Mouse (Mus musculus): Measurements from ENCODE around the gene Ppp1r14a. TPM values are rescaled to one million over a fixed set of nuclear protein-coding genes. Genes with fewer than 3 reads are reported as not detected.

Ppp1r14a gene
- polyA plus RNA-seq, 1 experiment from 2014 or later: 246 TPM

GRCm38 (mm10) chr7:29248261-29248841, 40.8 kb upstream of the Ppp1r14a start, which contains the start of gene 2200002D01Rik:
TSS of gene 2200002D01Rik (minus strand) at chr7:29248466.
- Histone ChIP-seq H3K4me2 (replicated peaks; ENCODE audit: low read depth, low read length) (peak within 1 kb of the TSS; percentile 71), H3K27ac (ENCODE audit: low read length) (peak within 1 kb of the TSS; percentile 95), H3K36me3 (ENCODE audit: insufficient read depth, low read length) (no peaks in the 10 kb centered on the region; the same call in 1 of the 2 replicates), H3K4me1 (ENCODE audit: insufficient read depth, low read depth, low read length) (peaks cover 8% of the 10 kb centered on the region), H3K27me3 (replicated peaks; ENCODE audit: insufficient read depth, low read length) (no peaks in the 10 kb centered on the region), H3K9ac (replicated peaks; ENCODE audit: low read depth) (peak within 1 kb of the TSS; percentile 46), H3K4me3 (ENCODE audit: low read depth, low read length) (peak within 1 kb of the TSS; percentile 41), H3K9me3 (ENCODE audit: low read length) (no peaks in the 10 kb centered on the region)
- ATAC-seq: peak; percentile 91
- WGBS: 26% methylated on average over 20 of the region's 20 CpGs
- DNase-seq (ENCODE audit: low spot score): peak; percentile 87
- TF ChIP-seq EP300 (IDR thresholded peaks at IDR 0.05): peak; percentile 82
- TF ChIP-seq CTCF (IDR thresholded peaks at IDR 0.05): peak; percentile 53

DNA sequence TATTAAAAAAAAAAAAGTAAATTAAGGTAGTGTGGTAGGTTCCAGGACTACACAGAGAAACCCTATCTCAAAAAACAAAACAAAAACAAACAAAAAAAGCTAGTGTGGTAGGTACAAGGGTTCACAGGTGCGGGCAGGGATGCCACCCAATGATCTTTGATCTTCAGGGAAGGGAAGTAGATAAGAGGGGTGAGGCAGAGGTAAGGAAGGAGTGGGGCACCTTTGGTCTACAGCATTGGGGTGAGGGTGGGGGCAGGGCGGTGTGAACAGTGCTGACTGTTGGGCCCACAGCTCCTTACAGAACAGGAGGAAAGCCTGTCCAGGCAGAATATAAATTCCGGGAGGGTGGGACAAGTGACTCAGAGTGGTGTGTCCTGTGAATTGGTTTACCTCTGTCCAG, 37.9 kb upstream of the Ppp1r14a start:
- H3K4me1 ChIP-seq (ENCODE audit: insufficient read depth, low read depth, low read length): peaks cover 5% of the 10 kb centered on the region
- no peak overlapping the region for H3K9ac ChIP-seq (replicated peaks; ENCODE audit: low read depth)
- no peak overlapping the region for H3K4me2 ChIP-seq (replicated peaks; ENCODE audit: low read depth, low read length)
- DNase-seq (ENCODE audit: low spot score): no peak
- H3K9me3 ChIP-seq (ENCODE audit: low read length): no peaks in the 10 kb centered on the region
- no peaks in the 10 kb centered on the region for H3K27me3 ChIP-seq (replicated peaks; ENCODE audit: insufficient read depth, low read length)
- H3K4me3 ChIP-seq (ENCODE audit: low read depth, low read length): no peak overlapping the region
- H3K36me3 ChIP-seq (ENCODE audit: insufficient read depth, low read length): no peaks in the 10 kb centered on the region
- 71% methylated on average over 3 of the region's 3 CpGs for WGBS
- ATAC-seq: no peak
- no peak for TF ChIP-seq EP300 (IDR thresholded peaks at IDR 0.05)
- TF ChIP-seq CTCF (IDR thresholded peaks at IDR 0.05): no peak
- H3K27ac ChIP-seq (ENCODE audit: low read length): no peak overlapping the region

- Histone ChIP-seq H3K27me3 (replicated peaks; ENCODE audit: insufficient read depth, low read length) (no peaks in the 10 kb centered on the region), H3K4me2 (replicated peaks; ENCODE audit: low read depth, low read length) (no peak overlapping the region), H3K4me1 (ENCODE audit: insufficient read depth, low read depth, low read length) (peaks cover 12% of the 10 kb centered on the region), H3K4me3 (ENCODE audit: low read depth, low read length) (no peak overlapping the region), H3K27ac (ENCODE audit: low read length) (no peak overlapping the region), H3K9me3 (ENCODE audit: low read length) (no peaks in the 10 kb centered on the region), H3K36me3 (ENCODE audit: insufficient read depth, low read length) (no peaks in the 10 kb centered on the region), H3K9ac (replicated peaks; ENCODE audit: low read depth) (no peak overlapping the region)
- 40% methylated on average over 5 of the region's 5 CpGs for WGBS
- TF ChIP-seq EP300 (IDR thresholded peaks at IDR 0.05) (no peak), CTCF (IDR thresholded peaks at IDR 0.05) (no peak)
- ATAC-seq (no peak), DNase-seq (ENCODE audit: low spot score) (no peak)
These were observed 35.3 kb upstream of the Ppp1r14a start for GRCm38 (mm10) chr7:29253842-29254241.

GRCm38 (mm10) chr7:29255875-29256274, 33.2 kb upstream of the Ppp1r14a start:
- no peak overlapping the region for H3K9ac ChIP-seq (replicated peaks; ENCODE audit: low read depth)
- no peak for DNase-seq (ENCODE audit: low spot score)
- H3K36me3 ChIP-seq (ENCODE audit: insufficient read depth, low read length): no peaks in the 10 kb centered on the region
- H3K4me2 ChIP-seq (replicated peaks; ENCODE audit: low read depth, low read length): no peak overlapping the region
- no peaks in the 10 kb centered on the region for H3K27me3 ChIP-seq (replicated peaks; ENCODE audit: insufficient read depth, low read length)
- 63% methylated on average over 4 of the region's 4 CpGs for WGBS
- no peak overlapping the region for H3K4me3 ChIP-seq (ENCODE audit: low read depth, low read length)
- no peaks in the 10 kb centered on the region for H3K9me3 ChIP-seq (ENCODE audit: low read length)
- no peak overlapping the region for H3K27ac ChIP-seq (ENCODE audit: low read length)
- no peak for ATAC-seq
- TF ChIP-seq CTCF (IDR thresholded peaks at IDR 0.05) (no peak), EP300 (IDR thresholded peaks at IDR 0.05) (no peak)
- H3K4me1 ChIP-seq (ENCODE audit: insufficient read depth, low read depth, low read length): peaks cover 12% of the 10 kb centered on the region

DNA sequence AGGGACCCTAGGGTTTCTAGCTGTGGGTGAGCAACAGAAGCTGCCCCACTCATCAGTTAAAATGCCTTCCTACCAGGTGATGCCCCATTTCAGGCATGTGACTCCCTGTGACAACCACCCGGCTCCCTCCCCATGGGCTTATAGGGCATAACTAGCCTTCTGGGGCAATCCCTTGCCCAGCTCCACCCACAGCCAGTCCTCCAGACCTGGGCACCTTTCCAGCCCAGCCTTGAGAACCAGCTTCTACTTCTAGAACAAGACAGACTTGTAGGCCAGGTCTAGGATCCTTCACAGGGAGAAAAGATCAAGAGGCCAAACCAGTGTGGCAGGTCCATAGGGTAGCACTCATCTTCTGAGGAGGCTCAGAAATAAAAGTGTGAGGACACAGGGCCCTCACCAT, 31.7 kb upstream of the Ppp1r14a start:
- 60% methylated on average over 1 of the region's 1 CpGs for WGBS
- TF ChIP-seq CTCF (IDR thresholded peaks at IDR 0.05): no peak
- Histone ChIP-seq H3K9ac (replicated peaks; ENCODE audit: low read depth) (no peak overlapping the region), H3K4me3 (ENCODE audit: low read depth, low read length) (no peak overlapping the region), H3K4me2 (replicated peaks; ENCODE audit: low read depth, low read length) (no peak overlapping the region), H3K27ac (ENCODE audit: low read length) (peak overlapping the region; percentile 62; the same call in 1 of the 2 replicates), H3K9me3 (ENCODE audit: low read length) (no peaks in the 10 kb centered on the region), H3K4me1 (ENCODE audit: insufficient read depth, low read depth, low read length) (peaks cover 16% of the 10 kb centered on the region), H3K36me3 (ENCODE audit: insufficient read depth, low read length) (no peaks in the 10 kb centered on the region), H3K27me3 (replicated peaks; ENCODE audit: insufficient read depth, low read length) (no peaks in the 10 kb centered on the region)
- ATAC-seq (peak; percentile 87), DNase-seq (ENCODE audit: low spot score) (peak; percentile 84)

GRCm38 (mm10) chr7:29259781-29260730, 29.1 kb upstream of the Ppp1r14a start:
- TF ChIP-seq CTCF (IDR thresholded peaks at IDR 0.05) (no peak), EP300 (IDR thresholded peaks at IDR 0.05) (no peak)
- no peak overlapping the region for H3K4me3 ChIP-seq (ENCODE audit: low read depth, low read length)
- no peak overlapping the region for H3K4me2 ChIP-seq (replicated peaks; ENCODE audit: low read depth, low read length)
- H3K4me1 ChIP-seq (ENCODE audit: insufficient read depth, low read depth, low read length): peaks cover 19% of the 10 kb centered on the region
- ATAC-seq: no peak
- H3K9ac ChIP-seq (replicated peaks; ENCODE audit: low read depth): no peak overlapping the region
- no peak overlapping the region; the same call in 1 of the 2 replicates for H3K27ac ChIP-seq (ENCODE audit: low read length)
- 70% methylated on average over 10 of the region's 10 CpGs for WGBS
- H3K9me3 ChIP-seq (ENCODE audit: low read length): no peaks in the 10 kb centered on the region
- H3K36me3 ChIP-seq (ENCODE audit: insufficient read depth, low read length): no peaks in the 10 kb centered on the region
- H3K27me3 ChIP-seq (replicated peaks; ENCODE audit: insufficient read depth, low read length): no peaks in the 10 kb centered on the region
- no peak for DNase-seq (ENCODE audit: low spot score)

Measured in lung, postnatal 0 days (tissue).